Mouse (Mus musculus): ENCODE results near the gene Cd2bp2.

DNA sequence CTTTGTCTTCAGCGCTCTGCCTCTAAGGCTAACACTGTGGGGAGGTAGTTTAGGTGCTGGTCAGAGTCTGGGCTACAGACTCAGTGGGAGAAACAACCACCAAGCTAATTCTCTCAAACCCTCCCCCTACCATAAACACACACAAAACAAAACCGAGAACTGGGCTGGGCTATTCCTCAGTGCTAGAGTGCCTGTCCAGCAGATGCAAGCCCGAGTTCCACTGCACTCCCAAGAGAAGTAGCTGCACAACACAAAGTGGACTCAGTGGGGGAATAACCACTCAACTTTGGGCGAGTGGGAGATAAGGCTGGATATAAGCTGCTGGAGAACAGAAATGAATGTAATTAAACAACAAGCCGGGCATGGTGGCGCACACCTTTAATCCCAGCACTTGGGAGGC lies 5.2 kb downstream of the Cd2bp2 start:
- no peak for TF ChIP-seq CTCF (IDR thresholded peaks at IDR 0.05; ENCODE audit: borderline replicate concordance, insufficient read depth, low read length)
- no peak; the same call in 1 of the 2 replicates for TF ChIP-seq POLR2A (IDR thresholded peaks at IDR 0.05; ENCODE audit: low read depth, low read length)
